Mouse (Mus musculus) CD4-positive helper T cell, adult 2 months (primary cell): ENCODE data around the gene Zranb3.

ENCODE experiments used
- DNase-seq: peaks from one replicate; pipeline ENCODE4 v3.0.0-alpha.2; 2012; ENCODE audit warnings: low read depth, missing footprints, low spot score

Gene Zranb3

DNA sequence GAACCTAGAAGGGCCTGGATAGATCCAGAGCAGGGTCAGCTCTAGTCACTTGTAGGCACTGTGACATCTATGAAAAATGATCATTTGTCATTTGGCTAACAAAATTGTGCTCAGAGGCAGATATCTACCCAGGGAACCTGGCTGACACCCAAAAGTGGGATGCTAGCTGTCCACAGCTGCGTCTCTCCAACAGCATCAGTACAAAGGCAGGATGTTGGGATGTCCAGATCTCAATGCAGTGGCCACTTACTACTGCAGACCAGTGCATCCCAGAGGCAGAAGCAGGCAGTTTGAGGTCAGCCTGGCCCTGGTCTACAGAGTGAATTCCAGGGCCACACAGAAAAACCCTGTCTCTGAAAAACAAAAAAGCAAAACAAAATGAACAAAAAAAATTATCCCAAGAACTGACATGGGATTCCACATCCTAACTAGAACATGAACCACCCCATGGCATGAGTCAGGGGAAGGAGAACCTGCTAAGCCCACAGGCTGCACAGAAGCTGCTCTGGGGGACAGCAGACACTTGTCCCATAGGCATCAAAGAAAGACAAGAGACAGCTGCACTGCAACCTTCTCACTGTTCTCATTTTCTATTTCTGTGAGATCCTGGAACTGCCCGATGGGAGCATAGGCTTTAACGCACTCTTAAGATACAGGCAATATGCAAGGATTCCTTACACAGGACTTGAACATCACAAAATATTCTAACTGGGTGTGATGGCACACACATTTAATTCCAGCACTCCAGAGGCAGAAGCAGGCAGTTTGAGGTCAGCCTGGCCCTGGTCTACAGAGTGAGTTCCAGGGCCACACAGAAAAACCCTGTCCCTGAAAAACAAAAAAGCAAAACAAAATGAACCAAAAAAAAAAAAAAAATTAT lies 156.9 kb downstream of the Zranb3 start:
- no peak for DNase-seq

GRCm38 (mm10) chr1:127943516-127943915 lies 159.3 kb downstream of the Zranb3 start:
- DNase-seq, result no peak

GRCm38 (mm10) chr1:127942231-127942630 lies 160.6 kb downstream of the Zranb3 start:
- no peak for DNase-seq

- no peak for DNase-seq
These were observed 165.6 kb downstream of the Zranb3 start for GRCm38 (mm10) chr1:127937277-127937676.

DNA sequence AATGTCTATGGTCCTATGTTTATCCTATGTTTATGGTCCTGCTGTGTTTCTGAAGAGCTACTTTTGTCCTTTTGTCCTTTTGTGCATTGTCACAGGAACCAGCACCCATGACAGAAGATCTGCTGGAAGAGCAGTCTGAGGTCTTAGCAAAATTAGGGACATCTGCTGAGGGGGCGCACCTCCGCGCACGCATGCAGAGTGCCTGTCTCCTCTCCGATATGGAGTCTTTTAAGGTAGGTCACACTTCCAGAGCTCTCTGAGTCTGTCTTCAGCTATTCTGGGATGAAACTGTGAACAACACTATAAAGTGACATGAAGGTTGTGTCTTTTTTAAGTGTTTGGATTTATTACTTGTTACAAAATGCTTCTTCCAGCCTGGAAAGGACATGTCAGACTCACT lies 168.5 kb downstream of the Zranb3 start:
- no peak for DNase-seq

DNA sequence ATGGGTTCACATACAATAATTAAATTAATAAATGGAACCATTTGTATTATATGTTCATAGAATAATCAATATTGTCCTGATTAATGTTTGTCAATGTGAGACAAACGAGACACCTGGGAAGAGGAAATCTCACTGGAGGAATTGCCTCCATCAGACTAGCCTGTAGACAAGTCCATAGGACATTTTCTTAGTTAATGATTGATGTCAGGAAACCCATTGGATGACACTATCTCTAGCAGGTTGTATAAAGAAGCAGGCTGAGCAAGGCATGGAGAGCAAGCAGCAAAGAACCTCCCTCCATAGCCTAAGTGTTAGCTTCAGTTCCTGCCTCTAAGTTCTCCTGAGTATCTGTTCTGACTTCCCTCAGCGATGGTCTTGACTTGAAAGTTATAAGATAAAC lies 169.4 kb downstream of the Zranb3 start:
- no peak for DNase-seq

DNA sequence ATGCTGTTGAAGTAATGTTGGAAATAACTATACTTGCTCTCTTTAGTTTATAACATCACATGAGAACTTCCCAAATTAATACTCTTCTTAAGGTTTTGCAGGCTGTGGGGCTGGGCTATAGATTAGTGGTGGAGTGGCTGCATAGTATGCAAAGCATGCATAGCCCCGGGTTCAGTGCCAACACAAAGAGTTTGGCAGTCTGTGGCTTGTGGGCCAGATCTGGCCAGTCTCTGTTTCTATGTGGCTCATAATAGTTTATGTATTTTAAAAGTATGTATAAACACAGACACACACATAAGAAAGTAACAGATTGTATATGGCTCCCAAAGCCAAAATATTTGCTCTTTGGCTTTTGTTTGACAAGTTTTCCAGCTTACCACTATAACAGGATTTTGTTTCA lies 187.0 kb downstream of the Zranb3 start:
- DNase-seq, result no peak

DNA sequence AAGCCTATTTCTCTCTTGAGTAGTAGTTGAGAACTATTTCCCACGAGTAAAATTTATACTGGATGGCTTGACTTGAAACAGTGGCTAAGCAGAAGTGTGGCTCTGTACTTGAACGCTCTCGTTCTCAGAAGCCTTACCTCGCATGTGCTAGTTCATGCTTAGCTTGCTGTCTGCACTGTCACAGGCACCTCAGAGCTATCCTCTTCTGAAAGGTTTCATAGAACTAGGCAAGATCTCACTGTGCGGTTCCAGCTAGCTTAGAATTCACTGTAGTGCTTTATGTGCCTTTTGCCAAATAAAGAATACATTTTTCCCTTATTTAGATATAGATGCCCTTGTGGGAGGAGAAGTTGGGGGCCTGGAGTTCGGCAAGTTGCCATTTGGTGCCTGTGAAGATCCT lies 187.5 kb downstream of the Zranb3 start:
- DNase-seq, result no peak

DNA sequence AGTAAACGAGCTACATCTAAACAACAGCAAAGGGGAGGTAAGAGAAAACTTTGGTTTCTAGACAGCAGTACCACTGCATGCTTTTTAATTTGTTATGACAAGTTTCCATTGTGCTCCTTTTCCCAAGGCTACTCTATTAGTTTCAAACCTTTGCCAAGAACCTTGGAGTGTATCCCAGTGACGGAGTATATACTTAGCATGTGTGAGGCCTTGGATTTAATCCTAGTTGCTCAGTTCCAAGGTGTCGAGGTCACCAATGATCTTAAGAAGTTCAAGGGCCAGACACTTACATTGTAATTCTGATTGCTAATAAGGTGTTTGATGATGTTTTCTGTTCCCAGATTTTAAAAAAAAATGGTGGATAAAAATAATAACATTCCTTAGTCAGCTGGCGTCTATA lies 189.7 kb downstream of the Zranb3 start:
- no peak for DNase-seq

GRCm38 (mm10) chr1:127904774-127905385 lies 198.0 kb downstream of the Zranb3 start:
- no peak for DNase-seq
